Mouse (Mus musculus) spleen, adult 2 months (tissue): ENCODE results near the gene Cpeb2.

ENCODE experiments used
- CTCF ChIP-seq: fragments of 200-500 bp; IDR thresholded peaks from 2 replicates; pipeline ENCODE4 v1.5.1; 2011; ENCODE audit warnings: mild to moderate bottlenecking, inconsistent platforms; ENCODE audit not compliant: insufficient read depth, insufficient read length, insufficient replicate concordance; ENCODE audit errors: extremely low read depth
- POLR2A ChIP-seq: fragments of 200-500 bp; IDR thresholded peaks from 2 replicates; pipeline ENCODE4 v1.6.1; 2011; ENCODE audit warnings: low read depth, low read length, inconsistent platforms

DNA sequence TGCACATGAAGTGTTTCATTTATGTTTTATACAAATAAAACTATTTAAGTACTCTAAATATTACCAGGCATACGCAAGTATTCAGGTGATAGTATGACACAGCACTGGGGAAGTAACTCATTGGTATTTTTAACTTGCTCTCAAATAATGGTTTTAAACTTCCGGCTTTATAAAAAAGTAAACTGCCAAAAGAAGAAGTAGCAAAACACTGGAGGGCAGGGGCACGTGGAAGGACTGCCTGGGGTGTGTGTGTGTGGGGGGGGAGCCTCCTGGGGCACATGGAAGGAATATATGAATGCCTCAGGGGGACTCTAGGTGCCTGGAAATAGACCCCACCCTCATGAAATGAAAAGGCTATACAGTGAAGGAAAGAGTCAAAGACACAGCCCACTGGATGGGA is 46.8 kb downstream of the Cpeb2 start:
- TF ChIP-seq CTCF (no peak), POLR2A (no peak)
